Mouse (Mus musculus) lung, postnatal 0 days (tissue): Measurements from ENCODE around the gene Pcbd2. TPM values are rescaled to one million over a fixed set of nuclear protein-coding genes. Genes with fewer than 3 reads are reported as not detected.
A peak's percentile ranks its signal among the peaks of the same experiment; 100 is the strongest.

Experiments
- ATAC-seq: fragments of 200-750 bp; cut with Nextera tagmentation; 2 replicates; pipeline ENCODE4 v1.8.0; 2017; ENCODE audit warnings: moderate library complexity
- DNase-seq: peaks from one replicate; pipeline ENCODE4 v3.0.0-alpha.2; 2016; ENCODE audit warnings: low spot score
- H3K27ac ChIP-seq: fragments of 300-500 bp; sonication (generic); 2 replicates; pipeline ENCODE4 v1.5.1; 2014; ENCODE audit warnings: antibody characterized with exemption, mild to moderate bottlenecking, low read length, mixed read lengths
- H3K27me3 ChIP-seq: fragments of 300-500 bp; sonication (generic); replicated peaks from 2 replicates; pipeline ENCODE4 v1.6.1; 2014; ENCODE audit warnings: low read length, mixed read lengths; ENCODE audit not compliant: insufficient read depth
- H3K36me3 ChIP-seq: fragments of 300-500 bp; sonication (generic); 2 replicates; pipeline ENCODE4 v1.6.1; 2014; ENCODE audit warnings: low read length, mixed read lengths; ENCODE audit not compliant: insufficient read depth
- H3K4me1 ChIP-seq: fragments of 300-500 bp; sonication (generic); 2 replicates; pipeline ENCODE4 v1.6.1; 2014; ENCODE audit warnings: antibody characterized with exemption, low read depth, low read length, mixed read lengths; ENCODE audit not compliant: insufficient read depth
- H3K4me2 ChIP-seq: fragments of 300-500 bp; sonication (generic); replicated peaks from 2 replicates; pipeline ENCODE4 v1.6.1; 2014; ENCODE audit warnings: low read depth, mild to moderate bottlenecking, low read length, moderate library complexity, mixed read lengths
- H3K4me3 ChIP-seq: fragments of 300-500 bp; sonication (generic); 2 replicates; pipeline ENCODE4 v1.5.1; 2014; ENCODE audit warnings: low read depth, low read length
- H3K9ac ChIP-seq: fragments of 300-500 bp; sonication (generic); replicated peaks from 2 replicates; pipeline ENCODE4 v1.6.1; 2014; ENCODE audit warnings: low read depth, mild to moderate bottlenecking
- H3K9me3 ChIP-seq: fragments of 300-500 bp; sonication (generic); 2 replicates; pipeline ENCODE4 v1.6.1; 2016; ENCODE audit warnings: low read length, mixed read lengths
- CTCF ChIP-seq: IDR thresholded peaks from 2 replicates; pipeline ENCODE4 v1.5.1; 2016; ENCODE audit warnings: antibody characterized with exemption, mild to moderate bottlenecking
- EP300 ChIP-seq: IDR thresholded peaks from 2 replicates; pipeline ENCODE4 v1.6.1; 2016; ENCODE audit warnings: antibody characterized with exemption, mild to moderate bottlenecking, control low read depth
- WGBS: fragments of 180-500 bp; shearing (Covaris S2); extraction: QIAGEN DNeasy Blood & Tissue Kit; methylation state at CpG from one replicate; pipeline ENCODE4 v1.1.7; 2014; 5-methylcytosine and 5-hydroxymethylcytosine counted together
- polyA plus RNA-seq: library from polyadenylated mRNA; unstranded; fragments of >200 nt; fragmentation: Nextera tagmentation; extraction: Ambion mirVana; gene quantifications from 2 replicates; pipeline ENCODE4 v1.2.1, GENCODE M21; 2015

Pcbd2 gene
- polyA plus RNA-seq, 1 experiment from 2014 or later, result 48.3 TPM

- H3K9ac ChIP-seq, result no peak overlapping the region
- no peaks in the 10 kb centered on the region for H3K4me1 ChIP-seq
- no peak overlapping the region for H3K4me3 ChIP-seq
- DNase-seq (no peak), ATAC-seq (no peak)
- no peak overlapping the region for H3K27ac ChIP-seq
- TF ChIP-seq CTCF (no peak), EP300 (no peak)
- H3K36me3 ChIP-seq, result no peaks in the 10 kb centered on the region
- 81% methylated on average over 6 of the region's 6 CpGs for WGBS
- no peaks in the 10 kb centered on the region for H3K9me3 ChIP-seq
- H3K4me2 ChIP-seq, result no peak overlapping the region
- H3K27me3 ChIP-seq, result no peaks in the 10 kb centered on the region
These were observed 87.7 kb downstream of the Pcbd2 start for GRCm38 (mm10) chr13:55814834-55815233.

GRCm38 (mm10) chr13:55822499-55822898 lies 95.3 kb downstream of the Pcbd2 start:
- Histone ChIP-seq H3K9me3 (no peaks in the 10 kb centered on the region), H3K4me2 (no peak overlapping the region), H3K9ac (no peak overlapping the region), H3K36me3 (no peaks in the 10 kb centered on the region), H3K4me3 (no peak overlapping the region), H3K27me3 (peaks cover 41% of the 10 kb centered on the region), H3K27ac (no peak overlapping the region), H3K4me1 (no peaks in the 10 kb centered on the region)
- ATAC-seq (no peak), DNase-seq (no peak)
- no peak for TF ChIP-seq EP300
- 59% methylated on average over 5 of the region's 5 CpGs for WGBS

GRCm38 (mm10) chr13:55824151-55824945 lies 97.2 kb downstream of the Pcbd2 start:
- 16% methylated on average over 10 of the region's 10 CpGs for WGBS
- H3K27ac ChIP-seq, result no peak overlapping the region
- ATAC-seq (no peak), DNase-seq (no peak)
- H3K4me1 ChIP-seq, result no peaks in the 10 kb centered on the region
- no peaks in the 10 kb centered on the region for H3K9me3 ChIP-seq
- H3K27me3 ChIP-seq, result peaks cover 59% of the 10 kb centered on the region
- H3K4me2 ChIP-seq, result no peak overlapping the region
- TF ChIP-seq CTCF, result peak; percentile 37
- TF ChIP-seq EP300, result no peak
- H3K36me3 ChIP-seq, result no peaks in the 10 kb centered on the region
- no peak overlapping the region for H3K9ac ChIP-seq
- no peak overlapping the region for H3K4me3 ChIP-seq

- Histone ChIP-seq H3K36me3 (no peaks in the 10 kb centered on the region), H3K27ac (no peak overlapping the region), H3K4me3 (no peak overlapping the region), H3K4me1 (no peaks in the 10 kb centered on the region), H3K9me3 (no peaks in the 10 kb centered on the region), H3K4me2 (no peak overlapping the region), H3K9ac (no peak overlapping the region), H3K27me3 (peaks cover 66% of the 10 kb centered on the region)
- ATAC-seq (peak; percentile 14), DNase-seq (no peak)
- TF ChIP-seq EP300 (no peak), CTCF (no peak)
- 4% methylated on average over 30 of the region's 32 CpGs for WGBS
These were observed 98.1 kb downstream of the Pcbd2 start for GRCm38 (mm10) chr13:55825245-55825681.

GRCm38 (mm10) chr13:55826008-55826671 lies 99.0 kb downstream of the Pcbd2 start:
- H3K27ac ChIP-seq, result no peak overlapping the region
- H3K4me3 ChIP-seq, result no peak overlapping the region
- DNase-seq (no peak), ATAC-seq (no peak)
- H3K4me2 ChIP-seq, result no peak overlapping the region
- H3K27me3 ChIP-seq, result peaks cover 75% of the 10 kb centered on the region
- no peak overlapping the region for H3K9ac ChIP-seq
- no peaks in the 10 kb centered on the region for H3K36me3 ChIP-seq
- 2% methylated on average over 56 of the region's 56 CpGs for WGBS
- H3K4me1 ChIP-seq, result no peaks in the 10 kb centered on the region; the same call in 1 of the 2 replicates
- no peaks in the 10 kb centered on the region for H3K9me3 ChIP-seq
- TF ChIP-seq EP300 (no peak), CTCF (no peak)

Other genes starting within 250 kb of the Pcbd2 start
- gene Dbn1, start 239.3 kb upstream of the Pcbd2 start, polyA plus RNA-seq, result 43.0 and 50.6 TPM in 2 replicates
- 109 and 111 TPM in 2 replicates for gene Pdlim7, start 213.7 kb upstream of the Pcbd2 start, polyA plus RNA-seq
- 8.1 and 9.1 TPM in 2 replicates for gene Dok3, start 198.1 kb upstream of the Pcbd2 start, polyA plus RNA-seq
- gene Ddx41, start 190.7 kb upstream of the Pcbd2 start, polyA plus RNA-seq, result 35.3 and 36.8 TPM in 2 replicates
- gene Fam193b, start 156.2 kb upstream of the Pcbd2 start, polyA plus RNA-seq, result 23.1 and 27.4 TPM in 2 replicates
- 112 and 113 TPM in 2 replicates for gene Tmed9, start 153.6 kb upstream of the Pcbd2 start, polyA plus RNA-seq
- 20.6 and 22.1 TPM in 2 replicates for gene B4galt7, start 127.5 kb upstream of the Pcbd2 start, polyA plus RNA-seq
- 47.4 and 50.4 TPM in 2 replicates for gene Caml, start 104.4 kb upstream of the Pcbd2 start, polyA plus RNA-seq
- gene Ddx46, start 92.3 kb upstream of the Pcbd2 start, polyA plus RNA-seq, result 18.1 and 18.2 TPM in 2 replicates
- gene B230219D22Rik, start 34.2 kb upstream of the Pcbd2 start, polyA plus RNA-seq, result 33.9 and 42.1 TPM in 2 replicates
- gene Txndc15, start 12.7 kb upstream of the Pcbd2 start, polyA plus RNA-seq, result 82.3 and 85.7 TPM in 2 replicates
- gene Catsper3, start 57.2 kb downstream of the Pcbd2 start, polyA plus RNA-seq, result 0.18 TPM in 1 of 2 replicates, not detected in the other
- not detected in 2 replicates for gene Pitx1, start 108.8 kb downstream of the Pcbd2 start, polyA plus RNA-seq